Mouse (Mus musculus) lung, postnatal 0 days (tissue): ENCODE data around the gene Zdhhc3. TPM values are rescaled to one million over a fixed set of nuclear protein-coding genes. Genes with fewer than 3 reads are reported as not detected.

Experiments
- ATAC-seq: fragments of 200-750 bp; cut with Nextera tagmentation; 2 replicates; pipeline ENCODE4 v1.8.0; 2017; ENCODE audit warnings: moderate library complexity
- DNase-seq: peaks from one replicate; pipeline ENCODE4 v3.0.0-alpha.2; 2016; ENCODE audit warnings: low spot score
- H3K27ac ChIP-seq: fragments of 300-500 bp; sonication (generic); 2 replicates; pipeline ENCODE4 v1.5.1; 2014; ENCODE audit warnings: antibody characterized with exemption, mild to moderate bottlenecking, low read length, mixed read lengths
- H3K27me3 ChIP-seq: fragments of 300-500 bp; sonication (generic); replicated peaks from 2 replicates; pipeline ENCODE4 v1.6.1; 2014; ENCODE audit warnings: low read length, mixed read lengths; ENCODE audit not compliant: insufficient read depth
- H3K36me3 ChIP-seq: fragments of 300-500 bp; sonication (generic); 2 replicates; pipeline ENCODE4 v1.6.1; 2014; ENCODE audit warnings: low read length, mixed read lengths; ENCODE audit not compliant: insufficient read depth
- H3K4me1 ChIP-seq: fragments of 300-500 bp; sonication (generic); 2 replicates; pipeline ENCODE4 v1.6.1; 2014; ENCODE audit warnings: antibody characterized with exemption, low read depth, low read length, mixed read lengths; ENCODE audit not compliant: insufficient read depth
- H3K4me2 ChIP-seq: fragments of 300-500 bp; sonication (generic); replicated peaks from 2 replicates; pipeline ENCODE4 v1.6.1; 2014; ENCODE audit warnings: low read depth, mild to moderate bottlenecking, low read length, moderate library complexity, mixed read lengths
- H3K4me3 ChIP-seq: fragments of 300-500 bp; sonication (generic); 2 replicates; pipeline ENCODE4 v1.5.1; 2014; ENCODE audit warnings: low read depth, low read length
- H3K9ac ChIP-seq: fragments of 300-500 bp; sonication (generic); replicated peaks from 2 replicates; pipeline ENCODE4 v1.6.1; 2014; ENCODE audit warnings: low read depth, mild to moderate bottlenecking
- H3K9me3 ChIP-seq: fragments of 300-500 bp; sonication (generic); 2 replicates; pipeline ENCODE4 v1.6.1; 2016; ENCODE audit warnings: low read length, mixed read lengths
- CTCF ChIP-seq: IDR thresholded peaks from 2 replicates; pipeline ENCODE4 v1.5.1; 2016; ENCODE audit warnings: antibody characterized with exemption, mild to moderate bottlenecking
- EP300 ChIP-seq: IDR thresholded peaks from 2 replicates; pipeline ENCODE4 v1.6.1; 2016; ENCODE audit warnings: antibody characterized with exemption, mild to moderate bottlenecking, control low read depth
- WGBS: fragments of 180-500 bp; shearing (Covaris S2); extraction: QIAGEN DNeasy Blood & Tissue Kit; methylation state at CpG from one replicate; pipeline ENCODE4 v1.1.7; 2014; 5-methylcytosine and 5-hydroxymethylcytosine counted together
- polyA plus RNA-seq: library from polyadenylated mRNA; unstranded; fragments of >200 nt; fragmentation: Nextera tagmentation; extraction: Ambion mirVana; gene quantifications from 2 replicates; pipeline ENCODE4 v1.2.1, GENCODE M21; 2015

Zdhhc3 gene
- polyA plus RNA-seq, 1 experiment from 2014 or later: 130 TPM

- DNase-seq: no peak
- TF ChIP-seq EP300: no peak
- no peak for TF ChIP-seq CTCF
Observed at GRCm38 (mm10) chr9:123031496-123032246, 81.3 kb downstream of the Zdhhc3 start.

GRCm38 (mm10) chr9:123024201-123024600 lies 88.8 kb downstream of the Zdhhc3 start:
- Histone ChIP-seq H3K9ac (no peak overlapping the region), H3K4me3 (no peak overlapping the region), H3K36me3 (no peaks in the 10 kb centered on the region), H3K27me3 (no peaks in the 10 kb centered on the region), H3K4me1 (no peaks in the 10 kb centered on the region; the same call in 1 of the 2 replicates), H3K4me2 (no peak overlapping the region), H3K9me3 (no peaks in the 10 kb centered on the region), H3K27ac (no peak overlapping the region)
- no peak for ATAC-seq
- TF ChIP-seq CTCF: no peak
- no peak for TF ChIP-seq EP300
- WGBS: 83% methylated on average over 2 of the region's 2 CpGs
- DNase-seq: no peak

More at GRCm38 (mm10) chr9:123031496-123032246, 81.3 kb downstream of the Zdhhc3 start:
- H3K9me3 ChIP-seq: no peaks in the 10 kb centered on the region
- no peak overlapping the region for H3K9ac ChIP-seq
- no peak overlapping the region for H3K4me3 ChIP-seq
- no peak for ATAC-seq
- H3K27me3 ChIP-seq: no peaks in the 10 kb centered on the region
- H3K27ac ChIP-seq: no peak overlapping the region
- H3K36me3 ChIP-seq: no peaks in the 10 kb centered on the region
- no peak overlapping the region for H3K4me2 ChIP-seq
- WGBS: 69% methylated on average over 13 of the region's 13 CpGs
- H3K4me1 ChIP-seq: no peaks in the 10 kb centered on the region

- Histone ChIP-seq H3K4me1 (no peaks in the 10 kb centered on the region; the same call in 1 of the 2 replicates), H3K27ac (no peak overlapping the region; the same call in 1 of the 2 replicates), H3K4me2 (peak overlapping the region; percentile 77), H3K9ac (no peak overlapping the region), H3K36me3 (no peaks in the 10 kb centered on the region), H3K9me3 (no peaks in the 10 kb centered on the region), H3K4me3 (peak overlapping the region; percentile 67), H3K27me3 (no peaks in the 10 kb centered on the region)
- ATAC-seq (no peak), DNase-seq (peak; percentile 56)
- 32% methylated on average over 18 of the region's 24 CpGs for WGBS
- TF ChIP-seq CTCF: peak; percentile 25
- no peak for TF ChIP-seq EP300
Observed at GRCm38 (mm10) chr9:123021636-123022379, 91.2 kb downstream of the Zdhhc3 start.

GRCm38 (mm10) chr9:123020995-123021631 lies 91.9 kb downstream of the Zdhhc3 start, which contains the start of gene Tmem42:
Gene Tmem42, plus strand, starts transcription at chr9:123021326.
- peak within 1 kb of the TSS; percentile 67 for H3K4me3 ChIP-seq
- TF ChIP-seq EP300 (no peak), CTCF (no peak)
- H3K36me3 ChIP-seq: no peaks in the 10 kb centered on the region
- no peaks in the 10 kb centered on the region for H3K9me3 ChIP-seq
- no peaks in the 10 kb centered on the region for H3K27me3 ChIP-seq
- H3K4me2 ChIP-seq: peak within 1 kb of the TSS; percentile 77
- peak; percentile 96 for DNase-seq
- peak within 1 kb of the TSS; percentile 88 for H3K27ac ChIP-seq
- H3K4me1 ChIP-seq: no peaks in the 10 kb centered on the region; the same call in 1 of the 2 replicates
- peak within 1 kb of the TSS; percentile 55 for H3K9ac ChIP-seq
- ATAC-seq: peak; percentile 99
- WGBS: under 1% methylated on average over 49 of the region's 69 CpGs

Other genes with a start within 250 kb of the Zdhhc3 start
- 21.7 and 25.4 TPM in 2 replicates for gene Zfp445, start 247.2 kb downstream of the Zdhhc3 start, polyA plus RNA-seq
- gene Zkscan7, start 227.5 kb downstream of the Zdhhc3 start, polyA plus RNA-seq: 2.7 and 2.9 TPM in 2 replicates
- gene Zfp105, start 190.1 kb downstream of the Zdhhc3 start, polyA plus RNA-seq: 9.6 and 11.0 TPM in 2 replicates
- gene 1110059G10Rik, start 162.2 kb downstream of the Zdhhc3 start, polyA plus RNA-seq: 39.2 and 42.5 TPM in 2 replicates
- gene Kif15, start 162.2 kb downstream of the Zdhhc3 start, polyA plus RNA-seq: 3.5 and 4.6 TPM in 2 replicates
- 44.7 and 55.7 TPM in 2 replicates for gene Tmem42, start 91.9 kb downstream of the Zdhhc3 start, polyA plus RNA-seq
- gene Tgm4, start 78.5 kb downstream of the Zdhhc3 start, polyA plus RNA-seq: 1.1 and 1.2 TPM in 2 replicates
- 139 and 145 TPM in 2 replicates for gene Exosc7, start within 50 bp of the Zdhhc3 start, polyA plus RNA-seq
- 84.7 and 86.6 TPM in 2 replicates for gene Clec3b, start 37.7 kb upstream of the Zdhhc3 start, polyA plus RNA-seq
- 9.8 and 10.9 TPM in 2 replicates for gene Cdcp1, start 102.8 kb upstream of the Zdhhc3 start, polyA plus RNA-seq
- 16.0 and 17.5 TPM in 2 replicates for gene Tmem158, start 147.6 kb upstream of the Zdhhc3 start, polyA plus RNA-seq